Mouse (Mus musculus) myocyte (in vitro differentiated cells): ENCODE measurements around the gene Gm3594. TPM values are rescaled to one million over a fixed set of nuclear protein-coding genes. Genes with fewer than 3 reads are reported as not detected.

Experiments used
- polyA plus RNA-seq: library from polyadenylated mRNA; unstranded; fragments of >200 nt; fragmentation: generic; extraction: Trizol; gene quantifications from one replicate; pipeline ENCODE4 v1.2.1, GENCODE M21; 2012; ENCODE audit warnings: missing spikeins

The Gm3594 gene
- polyA plus RNA-seq, 1 experiment, result not detected

Other genes starting within 250 kb of the Gm3594 start
- not detected for gene Gm21560, start 225.3 kb downstream of the Gm3594 start, polyA plus RNA-seq
- gene Gm3411, start 157.4 kb downstream of the Gm3594 start, polyA plus RNA-seq, result not detected
- not detected for gene Gm21103, start 139.8 kb downstream of the Gm3594 start, polyA plus RNA-seq
- gene Gm3618, start 100.9 kb downstream of the Gm3594 start, polyA plus RNA-seq, result not detected
- gene Gm16440, start 54.3 kb downstream of the Gm3594 start, polyA plus RNA-seq, result not detected
- not detected for gene Gm3591, start 32.1 kb downstream of the Gm3594 start, polyA plus RNA-seq
- gene Gm8356, start 92.7 kb upstream of the Gm3594 start, polyA plus RNA-seq, result not detected
- gene Gm3629, start 146.0 kb upstream of the Gm3594 start, polyA plus RNA-seq, result not detected
- not detected for gene Gm3460, start 177.8 kb upstream of the Gm3594 start, polyA plus RNA-seq
- not detected for gene Gm10251, start 239.6 kb upstream of the Gm3594 start, polyA plus RNA-seq